Mouse (Mus musculus) monocyte, adult 5-6 weeks (primary cell): ENCODE results near the gene Txn2. TPM values are rescaled to one million over a fixed set of nuclear protein-coding genes. Genes with fewer than 3 reads are reported as not detected.

Experiments
- ATAC-seq: fragments of 153-309, 156-312 bp; replicated peaks from 2 replicates; pipeline ENCODE4 v1.8.0; 2017; ENCODE audit warnings: mild to moderate bottlenecking; ENCODE audit not compliant: low TSS enrichment, insufficient number of reproducible peaks, severe bottlenecking, poor library complexity, low FRiP score
- total RNA-seq: library from RNA; stranded (forward); fragments of 200-1000, 200-491, 200-594 nt; gene quantifications from 3 replicates; pipeline ENCODE4 v1.2.3, GENCODE M21; 2017

The Txn2 gene
- 27.0 to 38.4 TPM (median 33.9 TPM) in 3 replicates for total RNA-seq

DNA sequence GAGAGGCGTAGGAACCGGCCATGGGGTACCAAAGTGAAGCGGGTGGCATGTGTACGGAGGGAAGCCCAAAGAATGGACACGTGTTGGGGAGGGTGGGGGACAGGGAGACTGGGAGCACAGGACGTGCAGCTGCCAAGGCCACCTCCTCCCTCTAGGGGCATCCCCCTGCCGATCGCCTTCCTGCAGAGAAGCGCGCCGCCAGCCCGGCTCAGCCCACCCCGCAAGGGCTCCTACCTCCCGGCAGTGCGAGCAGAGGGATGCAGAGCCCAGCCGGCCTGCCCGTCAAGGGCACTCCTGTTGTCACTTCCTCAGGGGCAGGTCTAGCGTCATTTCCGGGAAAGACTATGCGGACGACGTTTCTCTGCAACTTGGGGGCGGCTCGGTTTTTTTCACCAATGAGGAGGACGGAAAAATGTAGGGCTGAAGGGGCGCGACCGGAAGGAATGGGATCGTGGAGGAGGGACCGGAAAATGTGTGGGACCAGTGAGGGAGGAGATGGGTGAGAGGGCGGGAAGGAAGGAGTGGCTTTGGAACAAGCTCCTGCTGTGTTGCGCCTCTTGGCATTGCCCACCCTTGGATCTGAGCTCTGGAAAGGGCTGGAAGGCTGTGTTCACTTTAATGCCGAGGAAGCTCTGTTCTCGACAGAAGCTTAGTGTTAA, at the start of gene Txn2:
Gene Txn2, minus strand, starts transcription at position 334 of the 659 bp plus-strand sequence.
- peak; percentile 86 for ATAC-seq

DNA sequence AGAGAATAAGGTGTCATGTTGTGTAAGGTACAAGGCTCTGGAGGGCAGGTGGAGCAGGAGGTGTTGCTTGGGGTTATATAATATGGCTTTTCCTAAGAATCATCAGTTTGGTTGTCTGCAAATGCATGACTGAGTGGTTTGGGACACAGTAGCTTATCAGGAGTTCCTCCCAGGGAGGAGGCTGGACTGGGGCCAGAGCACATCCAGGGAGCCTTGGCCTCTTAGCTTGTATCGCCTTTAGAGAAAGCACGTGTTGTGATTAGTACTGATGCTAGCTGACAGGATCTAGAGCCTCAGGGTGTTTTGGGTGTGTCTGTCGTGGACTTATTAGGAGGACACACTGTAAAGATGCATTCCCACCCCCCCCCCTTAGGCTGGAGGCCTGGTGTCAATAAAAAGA, 48.9 kb upstream of the Txn2 start:
- ATAC-seq, result no peak

DNA sequence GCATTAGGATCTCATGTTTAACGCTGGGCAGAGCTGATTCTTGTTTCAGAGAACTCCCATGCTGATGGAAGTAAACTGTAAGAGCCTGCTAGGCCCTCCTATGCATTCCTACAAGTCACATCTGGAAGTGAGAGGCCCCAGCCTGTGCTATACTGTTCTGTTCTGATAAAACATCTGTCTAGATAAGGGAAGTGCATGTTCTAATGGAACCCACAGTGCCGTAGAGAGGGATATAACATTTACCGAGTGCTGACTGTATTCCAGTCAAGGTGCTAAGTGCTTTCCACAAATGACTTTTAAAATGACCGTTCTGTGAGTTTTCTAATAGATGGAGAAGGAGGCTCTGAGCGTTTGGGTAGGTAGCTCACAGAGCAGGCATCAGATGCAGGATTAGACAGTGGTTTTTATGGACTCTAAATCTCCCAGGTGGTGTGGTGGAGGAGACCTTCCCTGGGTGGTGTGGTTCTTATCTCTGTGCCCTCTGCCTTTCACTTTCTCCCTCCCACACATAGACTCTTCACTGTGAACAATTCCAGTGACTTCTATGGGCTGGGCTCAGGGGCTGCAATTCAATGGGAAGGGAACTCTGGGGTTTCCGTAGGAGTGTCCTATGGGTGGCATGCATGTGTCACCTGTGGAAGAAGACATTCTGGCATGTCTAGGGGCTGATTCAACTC, 45.5 kb upstream of the Txn2 start:
- ATAC-seq, result no peak

DNA sequence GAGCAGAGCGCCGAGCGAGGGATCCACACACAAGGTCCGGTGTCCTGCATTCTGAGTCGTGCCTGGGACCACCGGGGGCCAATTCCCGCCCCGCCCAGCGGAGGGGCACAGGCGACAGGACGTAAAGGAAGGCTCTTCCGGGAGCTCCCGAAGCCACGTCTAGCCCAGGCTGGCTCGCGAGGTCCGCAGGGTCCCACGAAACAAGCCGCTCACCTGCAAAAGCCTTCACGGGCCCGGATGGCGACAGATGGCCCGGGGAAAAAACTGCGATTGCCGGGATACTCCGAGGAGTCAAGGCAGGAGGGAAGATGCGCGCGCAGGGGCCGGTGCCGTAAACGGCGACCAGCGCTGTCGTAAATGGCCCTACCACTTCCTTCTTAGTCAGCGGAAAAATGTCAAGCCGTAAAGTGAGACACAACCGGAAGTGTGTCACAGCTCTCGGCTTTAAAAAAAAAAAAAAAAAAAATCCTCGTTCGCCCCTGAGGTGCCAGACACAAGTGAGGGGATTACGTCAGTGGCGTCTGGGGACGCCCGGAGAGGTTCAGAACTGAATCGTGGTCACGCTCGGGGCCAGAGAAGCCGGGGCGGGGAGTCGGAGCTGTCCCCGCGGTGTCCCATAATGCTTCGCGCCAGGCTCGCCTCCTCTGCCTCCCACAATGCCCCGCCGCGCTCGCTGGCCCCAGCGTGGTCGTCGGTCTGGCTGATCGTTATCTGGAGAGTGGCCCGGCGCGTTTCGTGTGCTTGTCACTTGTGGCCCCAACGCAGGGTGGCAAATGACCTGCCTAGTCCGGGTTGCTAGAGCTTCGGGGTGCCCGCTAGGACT, 41.9 kb upstream of the Txn2 start, which contains the start of gene Eif3d:
Gene Eif3d, minus strand, starts transcription at position 344 of the 823 bp plus-strand sequence.
- peak; percentile 85 for ATAC-seq

DNA sequence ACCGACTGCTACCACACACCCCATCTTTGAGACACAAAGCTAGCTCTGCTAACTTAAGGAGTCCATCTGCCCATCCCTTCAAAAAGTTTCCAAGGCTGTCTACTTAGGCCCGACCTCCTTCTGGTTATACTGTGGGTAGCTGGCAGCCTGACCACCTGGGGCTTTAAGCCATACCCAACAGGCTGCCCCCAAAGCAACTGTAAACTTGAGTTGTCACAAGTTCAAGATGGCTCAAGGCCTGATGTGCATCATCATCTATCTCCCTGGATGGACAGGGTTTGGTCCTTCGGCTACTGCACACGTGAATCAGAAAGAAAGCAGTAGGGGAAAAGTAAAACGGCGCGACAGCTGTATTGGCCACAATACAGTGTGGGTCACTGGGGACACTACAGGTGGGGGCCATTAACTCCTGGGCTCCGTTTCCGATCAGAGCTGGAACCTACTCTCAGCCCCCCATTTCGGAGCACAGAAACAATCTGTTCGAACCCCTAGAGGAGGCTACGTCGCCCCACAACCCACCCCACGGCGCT, 41.2 kb upstream of the Txn2 start:
- no peak for ATAC-seq

DNA sequence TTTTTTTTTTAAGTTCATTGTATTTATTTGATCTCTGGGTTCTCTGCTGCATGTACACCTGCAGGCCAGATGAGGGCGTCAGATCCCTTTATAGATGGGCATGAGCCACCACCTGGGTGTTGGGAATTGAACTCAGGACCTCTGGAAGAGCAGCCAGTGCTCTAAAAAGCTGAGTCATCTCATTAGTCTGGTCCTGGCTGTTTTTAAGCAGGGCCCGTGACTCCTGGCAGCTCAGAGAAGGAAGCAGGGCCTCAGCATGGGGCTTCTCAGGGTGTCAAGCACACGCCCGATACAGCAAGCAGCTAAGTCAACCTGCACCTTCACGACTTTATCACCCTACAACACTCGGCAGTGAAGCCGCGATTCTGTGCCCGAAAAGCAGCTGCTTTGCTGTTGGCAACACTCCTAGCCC, 36.3 kb upstream of the Txn2 start:
- no peak for ATAC-seq

DNA sequence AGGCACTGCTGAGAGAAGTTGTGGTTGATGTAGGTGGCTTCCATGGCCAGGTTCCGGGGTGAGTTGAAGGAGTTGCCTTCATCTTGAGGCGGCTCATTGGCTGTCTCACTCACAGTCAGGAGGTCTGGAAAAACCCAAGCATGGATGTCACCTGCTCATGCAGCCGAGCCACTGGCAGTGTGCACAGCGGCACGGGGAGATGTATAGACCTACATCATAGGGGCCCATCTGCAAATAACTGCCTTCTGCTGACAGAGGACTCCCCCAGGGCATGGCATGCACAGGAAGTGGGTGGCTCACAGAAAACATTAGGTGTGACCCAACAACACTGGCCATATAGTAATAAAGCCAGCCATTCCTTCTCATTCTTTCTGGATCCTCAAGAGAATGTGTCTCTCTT, 33.6 kb upstream of the Txn2 start:
- ATAC-seq, result no peak

DNA sequence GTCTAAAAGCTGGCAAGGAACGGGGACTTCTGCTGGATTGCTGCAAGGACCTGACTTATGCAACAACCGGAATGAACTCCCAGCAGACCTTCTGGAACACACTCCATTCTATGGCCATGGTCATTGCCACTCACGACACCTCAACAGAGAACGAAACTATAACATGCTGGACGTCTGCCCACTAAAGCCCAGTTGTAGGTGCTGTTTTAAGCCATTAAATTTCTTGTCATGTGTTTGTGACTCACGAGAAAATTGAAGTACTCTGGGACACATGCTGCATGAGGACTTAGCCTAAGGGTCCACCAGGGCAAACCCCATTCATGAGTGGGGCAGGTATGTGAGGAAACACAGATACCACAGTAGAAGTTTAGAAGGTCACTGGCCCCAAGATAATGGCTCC, 31.9 kb upstream of the Txn2 start:
- ATAC-seq, result no peak

DNA sequence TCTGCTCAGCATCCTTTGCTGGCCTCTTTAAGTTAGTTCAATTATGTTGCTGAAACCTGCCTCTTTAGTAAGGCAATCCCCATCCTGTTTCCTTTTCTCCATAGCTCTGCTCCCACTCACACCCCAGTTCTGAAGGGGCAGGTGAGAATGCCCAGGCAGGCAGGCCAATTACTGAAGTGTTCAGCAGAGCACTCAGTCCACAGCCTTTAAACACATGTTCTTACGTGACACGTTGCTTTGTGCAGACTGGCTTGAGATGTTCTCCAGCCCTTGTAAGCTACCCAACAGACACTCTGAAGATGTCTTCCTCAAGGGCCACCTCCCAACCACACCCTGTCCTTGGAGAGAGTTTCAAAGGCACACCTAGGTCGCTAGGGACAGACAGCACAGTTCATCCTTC, 29.3 kb upstream of the Txn2 start:
- ATAC-seq, result no peak

DNA sequence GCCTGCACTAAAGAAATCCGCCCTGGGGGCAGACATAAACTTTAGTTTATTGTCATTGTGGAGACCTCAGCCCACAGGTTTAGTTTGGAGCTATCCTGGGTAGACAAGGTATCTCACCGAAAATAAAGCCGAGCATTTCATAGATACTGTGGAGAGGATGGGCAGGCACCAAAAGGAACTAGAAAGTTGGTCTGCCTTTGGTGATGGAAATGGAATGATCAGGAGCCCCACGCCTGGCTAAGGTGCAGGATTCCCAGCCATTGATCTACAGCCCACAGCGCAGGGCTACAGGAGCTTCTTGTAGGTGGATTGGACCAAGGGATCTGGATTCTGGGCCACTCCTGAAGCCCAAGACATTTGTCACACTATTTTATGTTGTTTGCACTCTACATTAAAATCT, 28.8 kb upstream of the Txn2 start:
- no peak for ATAC-seq

DNA sequence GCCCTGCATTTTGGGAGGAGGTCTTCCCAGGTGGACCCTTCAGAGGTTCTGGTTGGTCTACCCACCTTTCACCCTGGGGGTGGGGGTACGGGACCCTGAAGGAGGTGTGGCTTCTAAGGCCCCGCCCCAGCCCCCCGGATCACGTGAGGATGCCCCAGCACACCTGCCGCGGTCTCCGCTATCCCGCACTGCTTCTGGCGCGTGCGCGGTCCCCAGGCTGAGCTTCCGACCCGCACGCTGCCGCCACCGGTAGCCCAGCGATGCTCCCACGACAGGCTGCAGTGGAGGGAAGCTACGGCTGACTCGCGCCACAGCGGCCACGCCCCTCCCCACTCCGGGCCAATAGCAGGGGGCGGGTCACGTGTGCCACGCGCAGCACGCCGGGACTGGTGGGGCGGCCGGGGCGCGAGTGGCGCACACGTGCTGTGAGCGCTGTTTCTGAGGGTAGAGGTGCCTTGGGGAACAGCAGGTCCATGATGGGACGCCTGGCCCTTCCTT, 27.6 kb upstream of the Txn2 start, which contains the start of gene Foxred2:
Gene Foxred2, minus strand, starts transcription at position 319 of the 498 bp plus-strand sequence.
- peak; percentile 89 for ATAC-seq

DNA sequence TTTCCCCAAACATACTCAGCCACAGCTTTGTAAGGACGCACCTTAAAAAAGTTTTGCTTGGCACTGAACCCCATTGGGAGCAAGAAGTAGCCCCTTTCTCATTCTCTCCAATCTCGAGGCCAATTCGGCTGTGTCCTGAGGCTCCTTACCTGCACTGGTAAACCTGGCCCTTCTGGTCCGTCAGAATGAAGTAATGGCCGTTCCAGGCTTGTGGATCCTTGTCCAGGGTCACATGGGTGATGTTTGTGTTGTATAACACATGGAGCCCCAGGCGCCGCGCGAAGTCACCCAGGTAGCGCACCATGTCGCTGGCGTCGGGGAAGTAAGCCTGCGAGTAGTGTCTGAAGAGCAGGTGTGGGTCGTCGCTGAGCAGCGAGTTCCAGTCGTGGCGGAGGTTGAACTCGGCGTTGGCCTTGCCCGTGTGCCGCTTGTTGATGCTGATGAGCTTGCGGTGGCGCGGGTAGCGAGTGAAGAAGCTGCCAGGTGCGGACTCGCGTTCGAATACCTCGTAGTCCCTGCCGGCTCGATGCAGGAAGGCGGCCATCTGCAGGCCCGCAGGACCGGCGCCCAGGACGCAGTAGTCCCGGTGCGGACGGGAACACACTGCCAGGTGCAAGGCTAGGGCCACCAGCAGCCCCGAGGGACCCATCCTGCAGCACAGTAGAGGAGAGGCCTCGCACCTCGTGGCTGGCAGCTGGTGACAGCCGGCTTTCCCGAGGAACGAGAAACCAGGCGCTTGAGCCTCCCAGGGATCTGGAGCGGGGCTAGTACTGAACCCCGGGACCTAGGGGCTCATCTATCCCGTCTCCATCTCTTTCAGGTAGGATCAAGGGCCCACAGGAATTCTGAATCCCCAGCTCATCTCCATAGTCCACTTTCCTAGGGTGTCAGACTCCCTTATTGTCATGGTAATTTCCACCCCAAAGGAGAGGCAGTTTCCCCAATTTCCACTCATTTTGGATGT, 26.9 kb upstream of the Txn2 start:
- no peak for ATAC-seq

DNA sequence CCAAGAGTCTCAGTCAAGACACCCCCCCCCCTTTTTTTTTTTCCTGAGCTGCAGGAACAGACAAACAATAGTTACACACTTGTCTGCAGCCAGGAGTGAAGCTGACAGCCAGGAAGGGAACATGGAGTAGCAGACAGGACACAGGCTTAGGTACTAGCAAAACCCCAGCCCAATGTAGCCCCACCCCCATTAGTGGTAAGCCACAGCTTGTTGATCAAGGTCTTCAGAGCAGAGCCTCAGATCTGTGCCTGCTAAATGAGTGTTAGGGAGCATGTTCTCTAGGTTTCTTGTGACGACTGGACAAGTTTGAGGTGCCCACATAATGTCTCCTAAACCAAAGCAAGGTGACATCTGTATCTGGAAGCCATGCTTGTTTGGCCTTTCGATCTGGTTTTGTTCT, 25.6 kb upstream of the Txn2 start:
- no peak for ATAC-seq

DNA sequence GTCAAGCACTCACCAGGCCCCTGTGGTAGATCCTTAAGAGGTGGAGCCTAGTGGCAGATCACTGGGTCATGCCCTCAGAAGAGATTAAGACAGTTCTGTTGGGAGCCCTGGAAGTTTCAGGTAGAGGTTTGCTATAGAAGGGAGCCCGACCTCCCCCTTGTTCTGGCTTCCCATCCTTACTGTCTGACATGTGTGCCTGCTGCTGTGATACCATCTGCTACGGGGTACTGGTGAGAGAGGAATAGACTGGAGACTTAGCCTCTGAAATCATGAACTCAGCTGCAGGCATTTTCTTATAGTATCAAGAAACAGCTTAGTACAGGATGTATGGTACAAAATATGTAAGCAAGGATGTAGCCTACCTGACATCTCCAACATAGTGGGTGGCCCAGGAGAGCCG, 24.1 kb upstream of the Txn2 start:
- ATAC-seq, result no peak

DNA sequence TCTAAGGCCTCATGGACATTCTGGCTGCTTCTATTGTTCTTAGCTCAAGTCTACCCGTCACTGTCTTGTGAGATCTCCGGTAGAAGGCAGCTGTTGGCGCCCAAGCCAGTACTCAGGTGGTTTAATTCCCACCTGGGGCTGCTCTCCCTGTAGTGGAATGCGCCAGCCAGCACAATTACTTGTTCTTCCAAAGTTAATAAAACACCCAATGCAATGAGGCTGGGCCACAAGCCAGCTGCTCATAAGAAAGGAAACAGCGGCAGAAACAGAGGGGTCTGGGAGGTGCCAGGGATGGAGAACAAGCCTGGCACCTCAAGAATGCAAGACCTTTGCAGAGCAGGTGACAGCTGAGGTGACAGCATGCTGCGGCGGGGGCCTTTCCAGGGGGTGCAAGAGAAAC, 20.3 kb upstream of the Txn2 start:
- ATAC-seq, result no peak

DNA sequence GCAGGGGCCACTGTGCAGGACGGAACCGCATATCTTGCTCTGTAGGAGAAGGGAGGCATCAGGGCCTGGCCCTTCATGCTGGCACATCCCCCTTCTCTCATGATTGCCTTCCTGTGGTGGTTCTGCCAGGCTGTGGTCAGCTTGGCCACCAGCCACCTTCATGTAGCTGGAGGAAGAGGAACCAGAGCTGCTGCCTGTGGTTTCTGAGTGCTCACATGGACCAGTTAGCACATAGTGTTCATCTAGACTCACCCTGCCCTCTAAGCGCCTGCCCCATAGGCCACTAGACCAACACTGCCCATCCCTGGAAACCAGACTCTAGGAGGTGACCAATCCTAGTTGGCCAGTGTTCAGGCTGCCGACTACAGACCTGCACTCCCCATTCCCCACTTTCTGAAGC, 16.9 kb upstream of the Txn2 start:
- peak; percentile 99 for ATAC-seq

DNA sequence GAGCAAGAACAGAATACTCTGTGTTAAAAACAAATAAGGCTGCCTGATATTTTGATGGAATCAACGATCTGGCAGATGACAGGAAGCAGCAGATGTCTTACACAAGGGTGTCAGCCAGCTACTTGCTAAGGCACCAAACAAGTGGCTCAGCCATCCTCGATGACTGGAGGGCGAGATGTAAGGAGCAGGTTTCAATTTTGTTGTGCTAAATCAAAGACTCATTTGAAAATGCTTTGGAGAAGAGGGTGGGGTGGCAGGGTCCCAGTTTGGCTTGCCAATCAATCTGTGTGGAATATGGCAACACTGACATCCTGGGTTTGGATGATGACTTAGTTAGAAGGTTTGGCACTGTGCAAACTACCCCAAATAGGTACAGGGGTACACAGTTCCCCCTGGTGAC, 12.8 kb upstream of the Txn2 start:
- ATAC-seq, result no peak

DNA sequence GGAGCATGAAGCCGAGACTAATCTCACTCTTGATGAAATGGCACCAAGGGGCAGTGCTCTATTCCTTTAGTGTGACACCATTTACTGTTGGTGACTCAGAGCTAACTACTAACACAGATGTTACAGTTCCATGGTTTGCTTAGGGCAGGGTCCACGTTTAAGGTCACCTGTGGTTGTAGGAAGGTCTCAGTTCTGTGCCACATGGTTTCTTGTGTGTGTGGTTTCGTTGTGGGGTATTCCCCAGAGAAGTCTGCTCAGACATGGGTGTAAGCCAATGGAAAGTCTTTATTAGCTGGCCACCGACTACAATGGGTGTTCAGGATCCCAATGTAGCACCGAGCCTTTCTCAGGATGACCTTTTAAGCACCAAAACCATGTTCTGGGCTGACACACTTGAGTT, 9.7 kb upstream of the Txn2 start:
- ATAC-seq, result no peak
